Mouse (Mus musculus) kidney, adult 2 months (tissue): ENCODE data around the gene Lats2.

Source experiments
- CTCF ChIP-seq: fragments of 200-500 bp; conservative IDR thresholded peaks from 2 replicates; pipeline ENCODE4 v1.5.1; 2011; ENCODE audit warnings: low read depth, mild to moderate bottlenecking, control low read depth, low read length, moderate library complexity, mixed read lengths; ENCODE audit not compliant: insufficient read depth, insufficient read length
- POLR2A ChIP-seq: fragments of 200-500 bp; IDR thresholded peaks from one replicate; pipeline ENCODE4 v1.6.1; 2011; ENCODE audit warnings: low read depth, low read length, control low read depth

GRCm38 (mm10) chr14:57658301-57658700 lies 99.9 kb downstream of the Lats2 start:
- 0 out of 2 replicates have a peak, but pooled peaks have one; percentile 12 for TF ChIP-seq CTCF
- TF ChIP-seq POLR2A, result no peak
